Mouse (Mus musculus): ENCODE measurements around the gene Olfr1509. TPM values are rescaled to one million over a fixed set of nuclear protein-coding genes. Genes with fewer than 3 reads are reported as not detected.

Olfr1509 gene
- total and polyA plus RNA-seq, 2 experiments from 2014 or later, result not detected

- WGBS, result 76% methylated on average over 1 of the region's 1 CpGs
- DNase-seq (no peak), ATAC-seq (no peak)
- Histone ChIP-seq H3K9me3 (ENCODE audit: low read length) (no peaks in the 10 kb centered on the region), H3K27me3 (ENCODE audit: insufficient read depth, low read length) (no peaks in the 10 kb centered on the region), H3K27ac (ENCODE audit: low read depth, low read length) (no peak overlapping the region), H3K36me3 (ENCODE audit: insufficient read depth) (no peaks in the 10 kb centered on the region), H3K4me1 (ENCODE audit: insufficient read depth) (no peaks in the 10 kb centered on the region), H3K9ac (no peak overlapping the region), H3K4me2 (ENCODE audit: low read depth) (no peak overlapping the region), H3K4me3 (ENCODE audit: low read depth, low read length) (no peak overlapping the region)
- TF ChIP-seq CTCF (IDR thresholded peaks at IDR 0.05; ENCODE audit: low read depth), result no peak
Observed at GRCm38 (mm10) chr14:52465738-52466137, 22.9 kb downstream of the Olfr1509 start.

- H3K9ac ChIP-seq, result no peak within 1 kb of the TSS
- H3K4me1 ChIP-seq (ENCODE audit: insufficient read depth), result no peaks in the 10 kb centered on the region
- H3K4me3 ChIP-seq (ENCODE audit: low read depth, low read length), result no peak within 1 kb of the TSS
- H3K27ac ChIP-seq (ENCODE audit: low read depth, low read length), result no peak within 1 kb of the TSS
- WGBS, result 74% methylated on average over 2 of the region's 2 CpGs
- no peak for DNase-seq
- no peak for TF ChIP-seq CTCF (IDR thresholded peaks at IDR 0.05; ENCODE audit: low read depth)
- H3K9me3 ChIP-seq (ENCODE audit: low read length), result no peaks in the 10 kb centered on the region
- ATAC-seq, result no peak
- no peaks in the 10 kb centered on the region for H3K27me3 ChIP-seq (ENCODE audit: insufficient read depth, low read length)
- H3K4me2 ChIP-seq (ENCODE audit: low read depth), result no peak within 1 kb of the TSS
- H3K36me3 ChIP-seq (ENCODE audit: insufficient read depth), result no peaks in the 10 kb centered on the region
Observed at GRCm38 (mm10) chr14:52467395-52467794, 24.6 kb downstream of the Olfr1509 start, which contains the start of gene Olfr1508. Gene Olfr1508 (minus strand): TSS chr14:52467495.

GRCm38 (mm10) chr14:52495516-52495915 is 52.7 kb downstream of the Olfr1509 start, which contains the start of gene Olfr1507:
Gene Olfr1507 (minus strand): TSS chr14:52495749.
- ATAC-seq, result no peak
- no peak within 1 kb of the TSS for H3K4me3 ChIP-seq (ENCODE audit: low read depth, low read length)
- no peak within 1 kb of the TSS for H3K27ac ChIP-seq (ENCODE audit: low read depth, low read length)
- WGBS, result 86% methylated on average over 4 of the region's 4 CpGs
- H3K4me1 ChIP-seq (ENCODE audit: insufficient read depth), result no peaks in the 10 kb centered on the region
- TF ChIP-seq CTCF (IDR thresholded peaks at IDR 0.05; ENCODE audit: low read depth), result no peak
- no peaks in the 10 kb centered on the region for H3K36me3 ChIP-seq (ENCODE audit: insufficient read depth)
- no peak within 1 kb of the TSS for H3K9ac ChIP-seq
- H3K9me3 ChIP-seq (ENCODE audit: low read length), result no peaks in the 10 kb centered on the region
- no peak within 1 kb of the TSS for H3K4me2 ChIP-seq (ENCODE audit: low read depth)
- DNase-seq, result no peak
- no peaks in the 10 kb centered on the region for H3K27me3 ChIP-seq (ENCODE audit: insufficient read depth, low read length)

Other genes starting within 250 kb of the Olfr1509 start
- gene Supt16, start 245.6 kb upstream of the Olfr1509 start, total RNA-seq (2014; rRNA removed), result 41.9 and 56.9 TPM in 2 replicates
- 31.0 and 39.1 TPM in 2 replicates for gene Supt16, start 245.6 kb upstream of the Olfr1509 start, polyA plus RNA-seq (2015; fragmentation: Nextera tagmentation; extraction: Ambion mirVana)
- gene Chd8, start 185.2 kb upstream of the Olfr1509 start, total RNA-seq (2014; rRNA removed), result 88.3 and 93.8 TPM in 2 replicates
- 19.2 and 26.7 TPM in 2 replicates for gene Chd8, start 185.2 kb upstream of the Olfr1509 start, polyA plus RNA-seq (2015; fragmentation: Nextera tagmentation; extraction: Ambion mirVana)
- 54.2 and 56.6 TPM in 2 replicates for gene Tox4, start 163.8 kb upstream of the Olfr1509 start, total RNA-seq (2014; rRNA removed)
- 46.0 and 48.7 TPM in 2 replicates for gene Tox4, start 163.8 kb upstream of the Olfr1509 start, polyA plus RNA-seq (2015; fragmentation: Nextera tagmentation; extraction: Ambion mirVana)
- gene Rab2b, start 163.4 kb upstream of the Olfr1509 start, total RNA-seq (2014; rRNA removed), result 43.3 and 55.0 TPM in 2 replicates
- 36.5 and 46.2 TPM in 2 replicates for gene Rab2b, start 163.4 kb upstream of the Olfr1509 start, polyA plus RNA-seq (2015; fragmentation: Nextera tagmentation; extraction: Ambion mirVana)
- gene Mettl3, start 137.9 kb upstream of the Olfr1509 start, total RNA-seq (2014; rRNA removed), result 22.7 and 25.6 TPM in 2 replicates
- 16.9 and 24.0 TPM in 2 replicates for gene Mettl3, start 137.9 kb upstream of the Olfr1509 start, polyA plus RNA-seq (2015; fragmentation: Nextera tagmentation; extraction: Ambion mirVana)
- gene Sall2, start 114.2 kb upstream of the Olfr1509 start, total RNA-seq (2014; rRNA removed), result 51.2 and 71.7 TPM in 2 replicates
- gene Sall2, start 114.2 kb upstream of the Olfr1509 start, polyA plus RNA-seq (2015; fragmentation: Nextera tagmentation; extraction: Ambion mirVana), result 23.0 and 29.2 TPM in 2 replicates
- gene Olfr1513, start 86.6 kb upstream of the Olfr1509 start, total RNA-seq (2014; rRNA removed), result not detected in 2 replicates
- not detected in 2 replicates for gene Olfr1513, start 86.6 kb upstream of the Olfr1509 start, polyA plus RNA-seq (2015; fragmentation: Nextera tagmentation; extraction: Ambion mirVana)
- gene Olfr1512, start 63.8 kb upstream of the Olfr1509 start, total RNA-seq (2014; rRNA removed), result not detected in 2 replicates
- gene Olfr1512, start 63.8 kb upstream of the Olfr1509 start, polyA plus RNA-seq (2015; fragmentation: Nextera tagmentation; extraction: Ambion mirVana), result not detected in 2 replicates
- not detected in 2 replicates for gene Olfr1511, start 45.6 kb upstream of the Olfr1509 start, total RNA-seq (2014; rRNA removed)
- gene Olfr1511, start 45.6 kb upstream of the Olfr1509 start, polyA plus RNA-seq (2015; fragmentation: Nextera tagmentation; extraction: Ambion mirVana), result not detected in 2 replicates
- gene Olfr1510, start 28.6 kb upstream of the Olfr1509 start, total RNA-seq (2014; rRNA removed), result not detected in 2 replicates
- not detected in 2 replicates for gene Olfr1510, start 28.6 kb upstream of the Olfr1509 start, polyA plus RNA-seq (2015; fragmentation: Nextera tagmentation; extraction: Ambion mirVana)
- not detected in 2 replicates for gene Olfr1508, start 24.5 kb downstream of the Olfr1509 start, total RNA-seq (2014; rRNA removed)
- gene Olfr1508, start 24.5 kb downstream of the Olfr1509 start, polyA plus RNA-seq (2015; fragmentation: Nextera tagmentation; extraction: Ambion mirVana), result not detected in 2 replicates
- gene Olfr1507, start 52.8 kb downstream of the Olfr1509 start, total RNA-seq (2014; rRNA removed), result not detected in 2 replicates
- not detected in 2 replicates for gene Olfr1507, start 52.8 kb downstream of the Olfr1509 start, polyA plus RNA-seq (2015; fragmentation: Nextera tagmentation; extraction: Ambion mirVana)

Data from forebrain, postnatal 0 days (tissue).